Mouse (Mus musculus) B cell, adult 2 months (primary cell): Measurements from ENCODE around the gene Cnot6l.

Source experiments
- DNase-seq, 2 experiments: peaks; one replicate each; pipeline ENCODE4 v3.0.0; 2022

Cnot6l gene

GRCm38 (mm10) chr5:96161578-96162398 lies 2.2 kb downstream of the Cnot6l start:
- peak; percentile 82 to 83 for DNase-seq

- no peak for DNase-seq
These were observed 2.8 kb downstream of the Cnot6l start for GRCm38 (mm10) chr5:96161263-96161577.

GRCm38 (mm10) chr5:96160467-96161262 lies 3.3 kb downstream of the Cnot6l start:
- peak; percentile 56 to 63 for DNase-seq

- no peak for DNase-seq
These were observed 21.6 kb downstream of the Cnot6l start for GRCm38 (mm10) chr5:96142351-96142750.

GRCm38 (mm10) chr5:96130683-96131082 lies 33.3 kb downstream of the Cnot6l start:
- no peak for DNase-seq

- DNase-seq, result no peak
These were observed 37.1 kb downstream of the Cnot6l start for GRCm38 (mm10) chr5:96126856-96127255.

- no peak for DNase-seq
These were observed 49.0 kb downstream of the Cnot6l start for GRCm38 (mm10) chr5:96114943-96115342.

- no peak for DNase-seq
These were observed 59.3 kb downstream of the Cnot6l start for GRCm38 (mm10) chr5:96104644-96105043.

GRCm38 (mm10) chr5:96091468-96091867 lies 72.5 kb downstream of the Cnot6l start:
- no peak for DNase-seq

- no peak for DNase-seq
These were observed 78.6 kb downstream of the Cnot6l start for GRCm38 (mm10) chr5:96085324-96085723.

- no peak for DNase-seq
These were observed 84.9 kb downstream of the Cnot6l start for GRCm38 (mm10) chr5:96079026-96079425.

GRCm38 (mm10) chr5:96065591-96065990 lies 98.4 kb downstream of the Cnot6l start:
- DNase-seq, result no peak

- DNase-seq, result no peak
These were observed 121.5 kb downstream of the Cnot6l start for GRCm38 (mm10) chr5:96042492-96042891.

GRCm38 (mm10) chr5:96041507-96042104 lies 122.4 kb downstream of the Cnot6l start:
- DNase-seq, result no peak

- DNase-seq, result no peak
These were observed 124.7 kb downstream of the Cnot6l start for GRCm38 (mm10) chr5:96039188-96039840.

- DNase-seq, result peak; percentile 42 to 50
These were observed 126.3 kb downstream of the Cnot6l start for GRCm38 (mm10) chr5:96037684-96038121.

GRCm38 (mm10) chr5:96036125-96036672 lies 127.8 kb downstream of the Cnot6l start:
- no peak for DNase-seq

GRCm38 (mm10) chr5:96034101-96034500 lies 129.9 kb downstream of the Cnot6l start:
- no peak for DNase-seq

- no peak for DNase-seq
These were observed 134.2 kb downstream of the Cnot6l start for GRCm38 (mm10) chr5:96029821-96030220.
